Mouse (Mus musculus) kidney, adult 11 months (tissue): ENCODE results near the gene Abcg5.

Experiments
- DNase-seq: peaks from one replicate; pipeline ENCODE4 v3.0.0; 2022

The Abcg5 gene

GRCm38 (mm10) chr17:84684284-84684683 is 1.5 kb upstream of the Abcg5 start:
- no peak for DNase-seq

GRCm38 (mm10) chr17:84681670-84682069 is 1.1 kb downstream of the Abcg5 start:
- no peak for DNase-seq

- no peak for DNase-seq
These were observed 5.2 kb downstream of the Abcg5 start for GRCm38 (mm10) chr17:84677595-84677994.

GRCm38 (mm10) chr17:84675951-84676366 is 6.9 kb downstream of the Abcg5 start, which contains the start of gene Abcg8:
Gene Abcg8 (plus strand): TSS chr17:84676302.
- DNase-seq, result no peak

- no peak for DNase-seq
These were observed 7.6 kb downstream of the Abcg5 start for GRCm38 (mm10) chr17:84675204-84675603.

GRCm38 (mm10) chr17:84674048-84674447 is 8.8 kb downstream of the Abcg5 start:
- DNase-seq, result no peak

GRCm38 (mm10) chr17:84672376-84673369 is 10.1 kb downstream of the Abcg5 start:
- peak; percentile 80 for DNase-seq

- DNase-seq, result no peak
These were observed 15.0 kb downstream of the Abcg5 start for GRCm38 (mm10) chr17:84667848-84668247.

GRCm38 (mm10) chr17:84665691-84666090 is 17.1 kb downstream of the Abcg5 start:
- DNase-seq, result peak; percentile 19

- no peak for DNase-seq
These were observed 17.8 kb downstream of the Abcg5 start for GRCm38 (mm10) chr17:84665053-84665452.

GRCm38 (mm10) chr17:84658951-84659350 is 23.9 kb downstream of the Abcg5 start:
- DNase-seq, result no peak

GRCm38 (mm10) chr17:84658195-84658594 is 24.6 kb downstream of the Abcg5 start:
- no peak for DNase-seq

- DNase-seq, result no peak
These were observed 25.0 kb downstream of the Abcg5 start for GRCm38 (mm10) chr17:84657782-84658181.

- DNase-seq, result no peak
These were observed 25.4 kb downstream of the Abcg5 start for GRCm38 (mm10) chr17:84657422-84657732.

- no peak for DNase-seq
These were observed 26.0 kb downstream of the Abcg5 start for GRCm38 (mm10) chr17:84656653-84657421.

- DNase-seq, result no peak
These were observed 26.6 kb downstream of the Abcg5 start for GRCm38 (mm10) chr17:84656205-84656604.

- DNase-seq, result no peak
These were observed 29.3 kb downstream of the Abcg5 start for GRCm38 (mm10) chr17:84653544-84653943.

GRCm38 (mm10) chr17:84650302-84651017 is 32.4 kb downstream of the Abcg5 start:
- DNase-seq, result no peak

- DNase-seq, result no peak
These were observed 35.2 kb downstream of the Abcg5 start for GRCm38 (mm10) chr17:84647630-84648029.

GRCm38 (mm10) chr17:84646477-84646876 is 36.3 kb downstream of the Abcg5 start:
- no peak for DNase-seq

- no peak for DNase-seq
These were observed 36.9 kb downstream of the Abcg5 start for GRCm38 (mm10) chr17:84645894-84646293.

GRCm38 (mm10) chr17:84645119-84645518 is 37.7 kb downstream of the Abcg5 start:
- no peak for DNase-seq
